13 mouse cellular contexts compared by ENCODE assay signal in the genomic region with DNA sequence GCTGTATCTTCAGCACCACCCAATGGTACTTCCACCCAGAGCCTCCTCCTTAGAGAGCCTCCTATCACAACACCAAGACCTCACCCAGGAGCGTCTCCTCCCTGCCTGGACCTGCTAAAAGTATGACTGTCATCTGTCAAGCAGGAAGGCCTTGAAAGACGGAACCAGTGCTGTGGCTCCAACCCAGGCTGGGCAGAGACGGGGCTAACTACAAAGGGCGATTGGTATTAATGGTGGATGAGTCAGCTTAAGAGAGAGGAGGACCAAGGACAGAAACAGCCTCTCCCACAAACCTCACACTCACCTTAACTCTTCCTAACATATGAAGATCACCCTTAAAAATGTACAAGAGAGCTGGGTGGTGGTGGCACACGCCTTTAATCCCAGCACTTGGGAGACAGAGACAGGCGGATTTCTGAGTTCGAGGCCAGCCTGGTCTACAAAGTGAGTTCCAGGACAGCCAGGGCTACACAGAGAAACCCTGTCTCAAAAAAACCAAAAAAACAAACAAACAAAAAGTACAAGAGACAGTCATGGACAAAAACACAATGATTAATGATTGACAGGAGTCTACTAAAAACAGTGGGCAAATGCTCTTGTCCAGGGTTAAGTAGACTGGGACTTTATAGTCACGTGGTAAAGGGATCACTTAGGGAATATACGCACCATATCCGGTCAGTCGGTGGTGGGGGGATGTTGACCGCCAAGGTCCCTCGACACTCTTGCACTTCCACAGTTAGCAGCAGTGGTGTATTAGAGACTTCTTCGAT.
"Had no signal": no experiment of that assay in that cellular context is flagged by ENCODE, and none has a peak within 500 bp of the region (broad histone marks: within the 10 kb centered on the region; RNA-seq: fewer than 3 reads in every experiment).

No protein-coding gene starts in this region.

- H3K27me3 ChIP-seq: limb, embryonic 13.5 days; liver, embryonic 12.5 days; liver, embryonic 15.5 days had no signal

- H3K9me3 ChIP-seq: limb, embryonic 10.5 days; limb, embryonic 13.5 days had no signal

- H3K27ac ChIP-seq: limb, embryonic 10.5 days; limb, embryonic 13.5 days; liver, embryonic 15.5 days had no signal

- H3K4me2 ChIP-seq: limb, embryonic 13.5 days; liver, embryonic 12.5 days; liver, embryonic 15.5 days; midbrain, embryonic 11.5 days had no signal

- ATAC-seq: liver, embryonic 12.5 days had no signal

- H3K9ac ChIP-seq: limb, embryonic 13.5 days; liver, embryonic 12.5 days; liver, embryonic 15.5 days had no signal

- DNase-seq: kidney, postnatal 14 days; kidney, postnatal 4 days; lung, adult 2 months; lung, postnatal 14 days; lung, postnatal 4 days; midbrain, embryonic 14.5 days; thymus, adult 18-20 months; thymus, postnatal 36 days had no signal

- H3K4me3 ChIP-seq: limb, embryonic 10.5 days; limb, embryonic 13.5 days; liver, embryonic 12.5 days; liver, embryonic 15.5 days had no signal
